Mouse (Mus musculus) megakaryocyte, embryonic 14.5 days (primary cell): ENCODE results near the gene Olfr11. TPM values are rescaled to one million over a fixed set of nuclear protein-coding genes. Genes with fewer than 3 reads are reported as not detected.

ENCODE experiments used
- H3K27me3 ChIP-seq: replicated peaks from 2 replicates; pipeline ENCODE3; 2012; ENCODE audit warnings: inconsistent platforms
- H3K36me3 ChIP-seq: replicated peaks from 2 replicates; pipeline ENCODE3; 2012; ENCODE audit warnings: low read length, inconsistent platforms, mixed read lengths
- H3K4me1 ChIP-seq: 2 replicates; pipeline ENCODE4 v1.6.1; 2012; ENCODE audit warnings: inconsistent platforms
- H3K4me3 ChIP-seq: replicated peaks from 2 replicates; pipeline ENCODE3; 2012; ENCODE audit warnings: moderate library complexity, mild to moderate bottlenecking, inconsistent platforms
- H3K9me3 ChIP-seq: 2 replicates; pipeline ENCODE4 v1.6.1; 2012; ENCODE audit warnings: inconsistent platforms
- FLI1 ChIP-seq: IDR thresholded peaks from 2 replicates; pipeline ENCODE4 v1.6.1; 2012; ENCODE audit warnings: low read length, inconsistent platforms, mixed read lengths
- GATA1 ChIP-seq: IDR thresholded peaks from 3 replicates; pipeline ENCODE4 v1.6.1; 2012; ENCODE audit warnings: mixed read lengths, low read length, inconsistent platforms, borderline replicate concordance
- polyA plus RNA-seq: library from polyadenylated mRNA; stranded (reverse); fragments of >175 nt; gene quantifications from 2 replicates; pipeline ENCODE4 v1.2.3, GENCODE M21; 2012; ENCODE audit warnings: low replicate concordance; ENCODE audit not compliant: insufficient read depth

Gene Olfr11
- not detected in 2 replicates for polyA plus RNA-seq

- TF ChIP-seq GATA1 (no peak), FLI1 (no peak)
- H3K36me3 ChIP-seq: no peaks in the 10 kb centered on the region
- H3K4me1 ChIP-seq: no peaks in the 10 kb centered on the region
- no peaks in the 10 kb centered on the region for H3K27me3 ChIP-seq
- no peak within 1 kb of the TSS for H3K4me3 ChIP-seq
- H3K9me3 ChIP-seq: peaks cover 4% of the 10 kb centered on the region
Measured at GRCm38 (mm10) chr13:21642418-21642817, at the start of gene Olfr11. Olfr11 (minus strand) TSS chr13:21642518.

GRCm38 (mm10) chr13:21677305-21677704 is 35.0 kb upstream of the Olfr11 start, which contains the start of gene Olfr1360:
Olfr1360 (minus strand) TSS chr13:21677405.
- Histone ChIP-seq H3K4me1 (no peaks in the 10 kb centered on the region), H3K4me3 (no peak within 1 kb of the TSS), H3K27me3 (no peaks in the 10 kb centered on the region), H3K9me3 (no peaks in the 10 kb centered on the region), H3K36me3 (no peaks in the 10 kb centered on the region)
- TF ChIP-seq GATA1: no peak
- TF ChIP-seq FLI1: no peak

- Histone ChIP-seq H3K27me3 (no peaks in the 10 kb centered on the region), H3K9me3 (peaks cover 5% of the 10 kb centered on the region; the same call in 1 of the 2 replicates), H3K4me1 (peaks cover 4% of the 10 kb centered on the region), H3K4me3 (no peak within 1 kb of the TSS), H3K36me3 (no peaks in the 10 kb centered on the region)
- TF ChIP-seq FLI1 (no peak), GATA1 (no peak)
Measured at GRCm38 (mm10) chr13:21663286-21663685, 21.0 kb upstream of the Olfr11 start, which contains the start of gene Olfr1361. Olfr1361 (minus strand) TSS chr13:21663386.

GRCm38 (mm10) chr13:21613922-21614321 is 28.4 kb downstream of the Olfr11 start, which contains the start of gene Olfr1362:
Olfr1362 (minus strand) TSS chr13:21614022.
- Histone ChIP-seq H3K36me3 (no peaks in the 10 kb centered on the region), H3K4me3 (no peak within 1 kb of the TSS), H3K9me3 (no peaks in the 10 kb centered on the region), H3K27me3 (peaks cover 2% of the 10 kb centered on the region), H3K4me1 (no peaks in the 10 kb centered on the region)
- no peak for TF ChIP-seq GATA1
- no peak for TF ChIP-seq FLI1

- Histone ChIP-seq H3K9me3 (no peaks in the 10 kb centered on the region), H3K4me3 (peak overlapping the region; percentile 1), H3K4me1 (no peaks in the 10 kb centered on the region; the same call in 1 of the 2 replicates), H3K36me3 (no peaks in the 10 kb centered on the region), H3K27me3 (no peaks in the 10 kb centered on the region)
- no peak for TF ChIP-seq GATA1
- TF ChIP-seq FLI1: no peak
Measured at GRCm38 (mm10) chr13:21591618-21592017, 50.7 kb downstream of the Olfr11 start.

Other genes starting within 250 kb of the Olfr11 start
- gene Zkscan3, start 239.8 kb downstream of the Olfr11 start, polyA plus RNA-seq: 4.5 TPM in 1 of 2 replicates, not detected in the other
- 0.07 TPM in 1 of 2 replicates, not detected in the other for gene Pgbd1, start 201.5 kb downstream of the Olfr11 start, polyA plus RNA-seq
- gene Zscan26, start 188.8 kb downstream of the Olfr11 start, polyA plus RNA-seq: 0.70 TPM in 1 of 2 replicates, not detected in the other
- 0.92 TPM in 1 of 2 replicates, not detected in the other for gene Nkapl, start 174.0 kb downstream of the Olfr11 start, polyA plus RNA-seq
- not detected in 2 replicates for gene Zkscan4, start 163.6 kb downstream of the Olfr11 start, polyA plus RNA-seq
- not detected in 2 replicates for gene Gm10065, start 163.1 kb downstream of the Olfr11 start, polyA plus RNA-seq
- 0.04 TPM in 1 of 2 replicates, not detected in the other for gene AK157302, start 147.3 kb downstream of the Olfr11 start, polyA plus RNA-seq
- gene Gm11273, start 141.1 kb downstream of the Olfr11 start, polyA plus RNA-seq: 6.5 and 41.0 TPM in 2 replicates
- 0.20 TPM in 1 of 2 replicates, not detected in the other for gene Zkscan8, start 111.4 kb downstream of the Olfr11 start, polyA plus RNA-seq
- gene Olfr1366, start 99.7 kb downstream of the Olfr11 start, polyA plus RNA-seq: not detected in 2 replicates
- gene Olfr1535, start 82.6 kb downstream of the Olfr11 start, polyA plus RNA-seq: not detected in 2 replicates
- 0.10 TPM in 1 of 2 replicates, not detected in the other for gene Olfr1364, start 60.8 kb downstream of the Olfr11 start, polyA plus RNA-seq
- not detected in 2 replicates for gene Olfr1362, start 28.5 kb downstream of the Olfr11 start, polyA plus RNA-seq
- gene Olfr1361, start 20.9 kb upstream of the Olfr11 start, polyA plus RNA-seq: not detected in 2 replicates
- not detected in 2 replicates for gene Olfr1360, start 34.9 kb upstream of the Olfr11 start, polyA plus RNA-seq
- gene Olfr1359, start 55.6 kb upstream of the Olfr11 start, polyA plus RNA-seq: not detected in 2 replicates
- 3.6 TPM in 1 of 2 replicates, not detected in the other for gene Hist1h2bl, start 73.6 kb upstream of the Olfr11 start, polyA plus RNA-seq
- gene Hist1h2ai, start 73.9 kb upstream of the Olfr11 start, polyA plus RNA-seq: 46.8 and 88.4 TPM in 2 replicates
- gene Hist1h3h, start 75.1 kb upstream of the Olfr11 start, polyA plus RNA-seq: 72.9 and 147 TPM in 2 replicates
- gene Hist1h2bm, start 79.5 kb upstream of the Olfr11 start, polyA plus RNA-seq: 7.3 TPM in 1 of 2 replicates, not detected in the other
- 5.0 and 5.5 TPM in 2 replicates for gene Hist1h4j, start 92.5 kb upstream of the Olfr11 start, polyA plus RNA-seq
- gene Hist1h4k, start 108.0 kb upstream of the Olfr11 start, polyA plus RNA-seq: 53.8 and 106 TPM in 2 replicates
- 18.0 and 72.9 TPM in 2 replicates for gene Hist1h2ak, start 111.3 kb upstream of the Olfr11 start, polyA plus RNA-seq
- 7.1 TPM in 1 of 2 replicates, not detected in the other for gene Hist1h2bn, start 111.6 kb upstream of the Olfr11 start, polyA plus RNA-seq
- 3.0 TPM in 1 of 2 replicates, not detected in the other for gene Hist1h1b, start 138.1 kb upstream of the Olfr11 start, polyA plus RNA-seq
- gene Hist1h3i, start 140.9 kb upstream of the Olfr11 start, polyA plus RNA-seq: 50.5 and 69.6 TPM in 2 replicates
- 22.2 and 79.5 TPM in 2 replicates for gene Hist1h2an, start 144.7 kb upstream of the Olfr11 start, polyA plus RNA-seq
- 4.6 and 20.3 TPM in 2 replicates for gene Hist1h2bp, start 144.9 kb upstream of the Olfr11 start, polyA plus RNA-seq
- gene Hist1h2bq, start 167.7 kb upstream of the Olfr11 start, polyA plus RNA-seq: 83.2 and 173 TPM in 2 replicates
- gene Hist1h2ao, start 167.9 kb upstream of the Olfr11 start, polyA plus RNA-seq: not detected in 2 replicates
- gene Hist1h4m, start 169.2 kb upstream of the Olfr11 start, polyA plus RNA-seq: 91.9 TPM in 1 of 2 replicates, not detected in the other
- gene Hist1h4n, start 189.7 kb upstream of the Olfr11 start, polyA plus RNA-seq: 88.8 and 245 TPM in 2 replicates
- 10,971 and 11,665 TPM in 2 replicates for gene Hist1h2ap, start 191.0 kb upstream of the Olfr11 start, polyA plus RNA-seq
- gene Hist1h2br, start 191.2 kb upstream of the Olfr11 start, polyA plus RNA-seq: 74.1 and 174 TPM in 2 replicates